Mouse (Mus musculus): Measurements from ENCODE around the gene Dnmt1. TPM values are rescaled to one million over a fixed set of nuclear protein-coding genes. Genes with fewer than 3 reads are reported as not detected.

Gene Dnmt1
- polyA plus RNA-seq, 1 experiment: 21.7 TPM

GRCm38 (mm10) chr9:20866879-20867278 lies 92.8 kb downstream of the Dnmt1 start:
- H3K4me1 ChIP-seq (ENCODE audit: control insufficient read depth, insufficient read depth, insufficient read length, low read length): peaks cover 9% of the 10 kb centered on the region
- TF ChIP-seq CTCF (IDR thresholded peaks at IDR 0.05; ENCODE audit: extremely low read depth, insufficient read length, insufficient replicate concordance, low read depth, low read length) (no peak), POLR2A (IDR thresholded peaks at IDR 0.05; ENCODE audit: low read depth, low read length) (no peak)
- WGBS: 55% methylated on average over 3 of the region's 3 CpGs

GRCm38 (mm10) chr9:20862225-20862624 lies 97.5 kb downstream of the Dnmt1 start:
- H3K27me3 ChIP-seq (ENCODE audit: control insufficient read depth, insufficient read depth, low read length): no peaks in the 10 kb centered on the region
- no peaks in the 10 kb centered on the region for H3K36me3 ChIP-seq (ENCODE audit: control insufficient read depth, insufficient read depth, low read length)
- H3K27ac ChIP-seq (ENCODE audit: insufficient read depth, low read depth, low read length): no peak overlapping the region
- H3K4me3 ChIP-seq (ENCODE audit: low read depth, low read length): no peak overlapping the region
- no peak for TF ChIP-seq POLR2A (IDR thresholded peaks at IDR 0.05; ENCODE audit: low read depth, low read length)
- 48% methylated on average over 4 of the region's 4 CpGs for WGBS
- no peaks in the 10 kb centered on the region for H3K4me1 ChIP-seq (ENCODE audit: control insufficient read depth, insufficient read depth, insufficient read length, low read length)

More at GRCm38 (mm10) chr9:20866879-20867278, 92.8 kb downstream of the Dnmt1 start:
- Histone ChIP-seq H3K27ac (ENCODE audit: insufficient read depth, low read depth, low read length) (no peak overlapping the region), H3K36me3 (ENCODE audit: control insufficient read depth, insufficient read depth, low read length) (0 out of 2 replicates have a peak, but pooled peaks cover 3% of the 10 kb centered on the region), H3K4me3 (ENCODE audit: low read depth, low read length) (no peak overlapping the region), H3K27me3 (ENCODE audit: control insufficient read depth, insufficient read depth, low read length) (0 out of 2 replicates have a peak, but pooled peaks cover 4% of the 10 kb centered on the region)

- Histone ChIP-seq H3K27me3 (ENCODE audit: control insufficient read depth, insufficient read depth, low read length) (no peaks in the 10 kb centered on the region), H3K36me3 (ENCODE audit: control insufficient read depth, insufficient read depth, low read length) (no peaks in the 10 kb centered on the region), H3K4me3 (ENCODE audit: low read depth, low read length) (no peak overlapping the region), H3K4me1 (ENCODE audit: control insufficient read depth, insufficient read depth, insufficient read length, low read length) (no peaks in the 10 kb centered on the region), H3K27ac (ENCODE audit: insufficient read depth, low read depth, low read length) (no peak overlapping the region)
- TF ChIP-seq CTCF (IDR thresholded peaks at IDR 0.05; ENCODE audit: extremely low read depth, insufficient read length, insufficient replicate concordance, low read depth, low read length): peak; percentile 49; the same call in 1 of the 2 replicates
- TF ChIP-seq POLR2A (IDR thresholded peaks at IDR 0.05; ENCODE audit: low read depth, low read length): no peak
- WGBS: 17% methylated on average over 4 of the region's 4 CpGs
These were observed 97.9 kb downstream of the Dnmt1 start for GRCm38 (mm10) chr9:20861821-20862220.

GRCm38 (mm10) chr9:20859926-20860325 lies 99.8 kb downstream of the Dnmt1 start:
- Histone ChIP-seq H3K27me3 (ENCODE audit: control insufficient read depth, insufficient read depth, low read length) (no peaks in the 10 kb centered on the region), H3K27ac (ENCODE audit: insufficient read depth, low read depth, low read length) (no peak overlapping the region), H3K4me1 (ENCODE audit: control insufficient read depth, insufficient read depth, insufficient read length, low read length) (no peaks in the 10 kb centered on the region), H3K36me3 (ENCODE audit: control insufficient read depth, insufficient read depth, low read length) (no peaks in the 10 kb centered on the region), H3K4me3 (ENCODE audit: low read depth, low read length) (no peak overlapping the region)
- 45% methylated on average over 6 of the region's 6 CpGs for WGBS
- TF ChIP-seq CTCF (IDR thresholded peaks at IDR 0.05; ENCODE audit: extremely low read depth, insufficient read length, insufficient replicate concordance, low read depth, low read length): no peak
- no peak for TF ChIP-seq POLR2A (IDR thresholded peaks at IDR 0.05; ENCODE audit: low read depth, low read length)

Other genes with a start within 250 kb of the Dnmt1 start
- 0.91 and 2.2 TPM in 2 replicates for gene Olfm2, start 213.5 kb downstream of the Dnmt1 start, polyA plus RNA-seq (2012; rRNA removed)
- gene Col5a3, start 144.8 kb downstream of the Dnmt1 start, polyA plus RNA-seq (2012; rRNA removed): 2.1 and 2.4 TPM in 2 replicates
- not detected in 2 replicates for gene Rdh8, start 141.4 kb downstream of the Dnmt1 start, polyA plus RNA-seq (2012; rRNA removed)
- gene A230050P20Rik, start 91.2 kb downstream of the Dnmt1 start, polyA plus RNA-seq (2012; rRNA removed): 22.3 and 37.9 TPM in 2 replicates
- 4.3 and 8.0 TPM in 2 replicates for gene Angptl6, start 80.2 kb downstream of the Dnmt1 start, polyA plus RNA-seq (2012; rRNA removed)
- gene Ppan, start 71.7 kb downstream of the Dnmt1 start, polyA plus RNA-seq (2012; rRNA removed): 33.4 and 42.2 TPM in 2 replicates
- gene Eif3g, start 61.3 kb downstream of the Dnmt1 start, polyA plus RNA-seq (2012; rRNA removed): 57.9 and 94.5 TPM in 2 replicates
- 2.5 and 2.9 TPM in 2 replicates for gene S1pr2, start 16.9 kb upstream of the Dnmt1 start, polyA plus RNA-seq (2012; rRNA removed)
- 81.8 and 143 TPM in 2 replicates for gene Mrpl4, start 42.9 kb upstream of the Dnmt1 start, polyA plus RNA-seq (2012; rRNA removed)
- gene Icam1, start 56.1 kb upstream of the Dnmt1 start, polyA plus RNA-seq (2012; rRNA removed): 6.8 and 9.4 TPM in 2 replicates
- 0.32 and 0.37 TPM in 2 replicates for gene Icam4, start 69.5 kb upstream of the Dnmt1 start, polyA plus RNA-seq (2012; rRNA removed)
- gene Icam5, start 72.2 kb upstream of the Dnmt1 start, polyA plus RNA-seq (2012; rRNA removed): 0.11 TPM in 2 replicates
- gene Zglp1, start 107.2 kb upstream of the Dnmt1 start, polyA plus RNA-seq (2012; rRNA removed): 0.80 TPM in 1 of 2 replicates, not detected in the other
- gene Gm49373, start 113.2 kb upstream of the Dnmt1 start, polyA plus RNA-seq (2012; rRNA removed): 0.09 and 0.16 TPM in 2 replicates
- 37.0 and 60.8 TPM in 2 replicates for gene Fdx1l, start 113.7 kb upstream of the Dnmt1 start, polyA plus RNA-seq (2012; rRNA removed)
- 6.2 and 21.8 TPM in 2 replicates for gene Gm38431, start 132.1 kb upstream of the Dnmt1 start, polyA plus RNA-seq (2012; rRNA removed)
- 34.2 and 90.8 TPM in 2 replicates for gene Raver1, start 132.1 kb upstream of the Dnmt1 start, polyA plus RNA-seq (2012; rRNA removed)
- gene Tyk2, start 171.4 kb upstream of the Dnmt1 start, polyA plus RNA-seq (2012; rRNA removed): 16.3 and 31.2 TPM in 2 replicates
- gene Cdc37, start 190.1 kb upstream of the Dnmt1 start, polyA plus RNA-seq (2012; rRNA removed): 14.4 and 24.9 TPM in 2 replicates
- gene Pde4a, start 205.8 kb upstream of the Dnmt1 start, polyA plus RNA-seq (2012; rRNA removed): 5.1 and 7.1 TPM in 2 replicates